Mouse (Mus musculus) B cell, adult 2 months (primary cell): ENCODE data around the gene Gnpat.

Experiments used
- DNase-seq, 2 experiments: peaks; one replicate each; pipeline ENCODE4 v3.0.0; 2022

Gene Gnpat

GRCm38 (mm10) chr8:124905482-124905881, 42.6 kb downstream of the Gnpat start:
- DNase-seq: no peak

- no peak for DNase-seq
Measured at GRCm38 (mm10) chr8:124909936-124910335, 47.1 kb downstream of the Gnpat start.

GRCm38 (mm10) chr8:124910349-124910748, 47.5 kb downstream of the Gnpat start:
- DNase-seq: no peak

GRCm38 (mm10) chr8:124911938-124912872, 49.4 kb downstream of the Gnpat start:
- DNase-seq: no peak

GRCm38 (mm10) chr8:124914061-124914460, 51.2 kb downstream of the Gnpat start:
- no peak for DNase-seq

GRCm38 (mm10) chr8:124917741-124918484, 55.1 kb downstream of the Gnpat start:
- no peak for DNase-seq

GRCm38 (mm10) chr8:124921369-124922279, 58.8 kb downstream of the Gnpat start:
- peak; percentile 32 for DNase-seq

- DNase-seq: peak; percentile 47 to 54
Measured at GRCm38 (mm10) chr8:124922490-124923089, 59.8 kb downstream of the Gnpat start.

GRCm38 (mm10) chr8:124923971-124924652, 61.3 kb downstream of the Gnpat start:
- no peak for DNase-seq

- peak; percentile 15 to 16 for DNase-seq
Measured at GRCm38 (mm10) chr8:124925544-124926266, 62.9 kb downstream of the Gnpat start.

- DNase-seq: no peak
Measured at GRCm38 (mm10) chr8:124926351-124926771, 63.5 kb downstream of the Gnpat start.

GRCm38 (mm10) chr8:124929006-124929405, 66.2 kb downstream of the Gnpat start:
- DNase-seq: no peak

GRCm38 (mm10) chr8:124930086-124930485, 67.3 kb downstream of the Gnpat start:
- DNase-seq: no peak

- no peak for DNase-seq
Measured at GRCm38 (mm10) chr8:124930649-124931048, 67.8 kb downstream of the Gnpat start.

GRCm38 (mm10) chr8:124932435-124932834, 69.6 kb downstream of the Gnpat start:
- DNase-seq: no peak

GRCm38 (mm10) chr8:124935116-124935515, 72.3 kb downstream of the Gnpat start:
- no peak for DNase-seq

GRCm38 (mm10) chr8:124936699-124937098, 73.9 kb downstream of the Gnpat start:
- no peak for DNase-seq

GRCm38 (mm10) chr8:124937293-124937692, 74.5 kb downstream of the Gnpat start:
- no peak for DNase-seq
